Mouse (Mus musculus): ENCODE results near the gene Cadm3. TPM values are rescaled to one million over a fixed set of nuclear protein-coding genes. Genes with fewer than 3 reads are reported as not detected.

Cadm3 gene
- polyA plus RNA-seq, 1 experiment from 2014 or later, result 19.4 TPM

GRCm38 (mm10) chr1:173363436-173363835 is 4.1 kb downstream of the Cadm3 start:
- Histone ChIP-seq H3K9me3 (ENCODE audit: control insufficient read depth, low read length) (no peaks in the 10 kb centered on the region), H3K4me1 (ENCODE audit: control insufficient read depth, insufficient read depth, low read length) (peaks cover 17% of the 10 kb centered on the region), H3K36me3 (ENCODE audit: control insufficient read depth, insufficient read depth, low read length) (no peaks in the 10 kb centered on the region), H3K27me3 (ENCODE audit: control insufficient read depth, insufficient read depth, low read length) (no peaks in the 10 kb centered on the region), H3K4me2 (no peak overlapping the region), H3K9ac (ENCODE audit: low read length) (no peak overlapping the region), H3K27ac (ENCODE audit: low read depth, low read length) (no peak overlapping the region), H3K4me3 (ENCODE audit: low read depth, low read length) (no peak overlapping the region)
- DNase-seq (ENCODE audit: low spot score, missing footprints) (no peak), ATAC-seq (ENCODE audit: low FRiP score) (no peak)
- WGBS, result 92% methylated on average over 2 of the region's 2 CpGs

- Histone ChIP-seq H3K36me3 (ENCODE audit: control insufficient read depth, insufficient read depth, low read length) (no peaks in the 10 kb centered on the region), H3K9ac (ENCODE audit: low read length) (no peak overlapping the region), H3K27me3 (ENCODE audit: control insufficient read depth, insufficient read depth, low read length) (no peaks in the 10 kb centered on the region), H3K4me3 (ENCODE audit: low read depth, low read length) (no peak overlapping the region), H3K4me1 (ENCODE audit: control insufficient read depth, insufficient read depth, low read length) (peaks cover 11% of the 10 kb centered on the region), H3K9me3 (ENCODE audit: control insufficient read depth, low read length) (no peaks in the 10 kb centered on the region), H3K4me2 (no peak overlapping the region), H3K27ac (ENCODE audit: low read depth, low read length) (no peak overlapping the region)
- DNase-seq (ENCODE audit: low spot score, missing footprints) (no peak), ATAC-seq (ENCODE audit: low FRiP score) (no peak)
- 54% methylated on average over 6 of the region's 6 CpGs for WGBS
These were observed 5.8 kb downstream of the Cadm3 start for GRCm38 (mm10) chr1:173361651-173362050.

GRCm38 (mm10) chr1:173359590-173360290 is 7.8 kb downstream of the Cadm3 start:
- DNase-seq (ENCODE audit: low spot score, missing footprints) (no peak), ATAC-seq (ENCODE audit: low FRiP score) (no peak)
- Histone ChIP-seq H3K4me2 (no peak overlapping the region), H3K27ac (ENCODE audit: low read depth, low read length) (no peak overlapping the region), H3K27me3 (ENCODE audit: control insufficient read depth, insufficient read depth, low read length) (no peaks in the 10 kb centered on the region), H3K36me3 (ENCODE audit: control insufficient read depth, insufficient read depth, low read length) (no peaks in the 10 kb centered on the region), H3K9me3 (ENCODE audit: control insufficient read depth, low read length) (no peaks in the 10 kb centered on the region), H3K9ac (ENCODE audit: low read length) (no peak overlapping the region), H3K4me3 (ENCODE audit: low read depth, low read length) (no peak overlapping the region), H3K4me1 (ENCODE audit: control insufficient read depth, insufficient read depth, low read length) (0 out of 2 replicates have a peak, but pooled peaks cover 2% of the 10 kb centered on the region)
- 75% methylated on average over 4 of the region's 4 CpGs for WGBS

- no peaks in the 10 kb centered on the region for H3K27me3 ChIP-seq (ENCODE audit: control insufficient read depth, insufficient read depth, low read length)
- DNase-seq (ENCODE audit: low spot score, missing footprints), result no peak
- H3K4me1 ChIP-seq (ENCODE audit: control insufficient read depth, insufficient read depth, low read length), result 0 out of 2 replicates have a peak, but pooled peaks cover 2% of the 10 kb centered on the region
- H3K27ac ChIP-seq (ENCODE audit: low read depth, low read length), result no peak overlapping the region
- ATAC-seq (ENCODE audit: low FRiP score), result 0 out of 2 replicates have a peak, but pooled peaks have one; percentile 10
- H3K9ac ChIP-seq (ENCODE audit: low read length), result no peak overlapping the region
- H3K4me3 ChIP-seq (ENCODE audit: low read depth, low read length), result no peak overlapping the region
- 47% methylated on average over 4 of the region's 4 CpGs for WGBS
- no peaks in the 10 kb centered on the region for H3K36me3 ChIP-seq (ENCODE audit: control insufficient read depth, insufficient read depth, low read length)
- H3K9me3 ChIP-seq (ENCODE audit: control insufficient read depth, low read length), result no peaks in the 10 kb centered on the region
- H3K4me2 ChIP-seq, result no peak overlapping the region
These were observed 9.7 kb downstream of the Cadm3 start for GRCm38 (mm10) chr1:173357799-173358198.

GRCm38 (mm10) chr1:173356699-173357098 is 10.8 kb downstream of the Cadm3 start:
- Histone ChIP-seq H3K4me2 (no peak overlapping the region), H3K4me3 (ENCODE audit: low read depth, low read length) (no peak overlapping the region), H3K9me3 (ENCODE audit: control insufficient read depth, low read length) (no peaks in the 10 kb centered on the region), H3K36me3 (ENCODE audit: control insufficient read depth, insufficient read depth, low read length) (no peaks in the 10 kb centered on the region), H3K27ac (ENCODE audit: low read depth, low read length) (no peak overlapping the region), H3K9ac (ENCODE audit: low read length) (no peak overlapping the region), H3K4me1 (ENCODE audit: control insufficient read depth, insufficient read depth, low read length) (peaks cover 6% of the 10 kb centered on the region; the same call in 1 of the 2 replicates), H3K27me3 (ENCODE audit: control insufficient read depth, insufficient read depth, low read length) (no peaks in the 10 kb centered on the region)
- DNase-seq (ENCODE audit: low spot score, missing footprints) (no peak), ATAC-seq (ENCODE audit: low FRiP score) (no peak)
- 85% methylated on average over 2 of the region's 2 CpGs for WGBS

GRCm38 (mm10) chr1:173355107-173355846 is 12.2 kb downstream of the Cadm3 start:
- Histone ChIP-seq H3K9ac (ENCODE audit: low read length) (no peak overlapping the region), H3K27me3 (ENCODE audit: control insufficient read depth, insufficient read depth, low read length) (no peaks in the 10 kb centered on the region), H3K27ac (ENCODE audit: low read depth, low read length) (no peak overlapping the region), H3K4me2 (no peak overlapping the region), H3K9me3 (ENCODE audit: control insufficient read depth, low read length) (no peaks in the 10 kb centered on the region), H3K4me3 (ENCODE audit: low read depth, low read length) (no peak overlapping the region), H3K36me3 (ENCODE audit: control insufficient read depth, insufficient read depth, low read length) (no peaks in the 10 kb centered on the region), H3K4me1 (ENCODE audit: control insufficient read depth, insufficient read depth, low read length) (peaks cover 15% of the 10 kb centered on the region)
- DNase-seq (ENCODE audit: low spot score, missing footprints), result no peak
- 85% methylated on average over 7 of the region's 7 CpGs for WGBS
- ATAC-seq (ENCODE audit: low FRiP score), result no peak

GRCm38 (mm10) chr1:173350372-173350957 is 17.0 kb downstream of the Cadm3 start, which contains the start of gene Aim2:
Aim2 (plus strand) TSS chr1:173350879.
- H3K36me3 ChIP-seq (ENCODE audit: control insufficient read depth, insufficient read depth, low read length), result no peaks in the 10 kb centered on the region
- DNase-seq (ENCODE audit: low spot score, missing footprints) (peak; percentile 90), ATAC-seq (ENCODE audit: low FRiP score) (peak; percentile 79)
- peak within 1 kb of the TSS; percentile 60 for H3K4me2 ChIP-seq
- peak within 1 kb of the TSS; percentile 43 for H3K4me3 ChIP-seq (ENCODE audit: low read depth, low read length)
- peaks cover 19% of the 10 kb centered on the region for H3K4me1 ChIP-seq (ENCODE audit: control insufficient read depth, insufficient read depth, low read length)
- no peaks in the 10 kb centered on the region for H3K27me3 ChIP-seq (ENCODE audit: control insufficient read depth, insufficient read depth, low read length)
- H3K9me3 ChIP-seq (ENCODE audit: control insufficient read depth, low read length), result no peaks in the 10 kb centered on the region
- 8% methylated on average over 10 of the region's 10 CpGs for WGBS
- no peak within 1 kb of the TSS for H3K27ac ChIP-seq (ENCODE audit: low read depth, low read length)
- peak within 1 kb of the TSS; percentile 71 for H3K9ac ChIP-seq (ENCODE audit: low read length)

GRCm38 (mm10) chr1:173349946-173350345 is 17.5 kb downstream of the Cadm3 start:
- H3K27me3 ChIP-seq (ENCODE audit: control insufficient read depth, insufficient read depth, low read length), result no peaks in the 10 kb centered on the region
- DNase-seq (ENCODE audit: low spot score, missing footprints), result peak; percentile 98
- H3K4me3 ChIP-seq (ENCODE audit: low read depth, low read length), result peak overlapping the region; percentile 43
- no peak overlapping the region for H3K27ac ChIP-seq (ENCODE audit: low read depth, low read length)
- H3K36me3 ChIP-seq (ENCODE audit: control insufficient read depth, insufficient read depth, low read length), result no peaks in the 10 kb centered on the region
- peak; percentile 95 for ATAC-seq (ENCODE audit: low FRiP score)
- H3K9ac ChIP-seq (ENCODE audit: low read length), result peak overlapping the region; percentile 71
- peaks cover 19% of the 10 kb centered on the region for H3K4me1 ChIP-seq (ENCODE audit: control insufficient read depth, insufficient read depth, low read length)
- WGBS, result 3% methylated on average over 6 of the region's 6 CpGs
- no peaks in the 10 kb centered on the region for H3K9me3 ChIP-seq (ENCODE audit: control insufficient read depth, low read length)
- peak overlapping the region; percentile 60 for H3K4me2 ChIP-seq

GRCm38 (mm10) chr1:173349192-173349591 is 18.3 kb downstream of the Cadm3 start:
- H3K36me3 ChIP-seq (ENCODE audit: control insufficient read depth, insufficient read depth, low read length), result no peaks in the 10 kb centered on the region
- no peak overlapping the region for H3K9ac ChIP-seq (ENCODE audit: low read length)
- no peak overlapping the region for H3K27ac ChIP-seq (ENCODE audit: low read depth, low read length)
- WGBS, result 41% methylated on average over 5 of the region's 5 CpGs
- H3K4me1 ChIP-seq (ENCODE audit: control insufficient read depth, insufficient read depth, low read length), result peaks cover 19% of the 10 kb centered on the region
- no peaks in the 10 kb centered on the region for H3K27me3 ChIP-seq (ENCODE audit: control insufficient read depth, insufficient read depth, low read length)
- H3K4me2 ChIP-seq, result no peak overlapping the region
- DNase-seq (ENCODE audit: low spot score, missing footprints) (no peak), ATAC-seq (ENCODE audit: low FRiP score) (no peak)
- no peaks in the 10 kb centered on the region for H3K9me3 ChIP-seq (ENCODE audit: control insufficient read depth, low read length)
- H3K4me3 ChIP-seq (ENCODE audit: low read depth, low read length), result no peak overlapping the region
